Mouse (Mus musculus): ENCODE data around the gene Adh4. TPM values are rescaled to one million over a fixed set of nuclear protein-coding genes. Genes with fewer than 3 reads are reported as not detected.
"Not testable (repeated sequence)": the region's sequence is repeated elsewhere in the genome, so short reads cannot be mapped to it uniquely, and the experiment has no call there.

Adh4 gene
- polyA plus RNA-seq, 1 experiment from 2014 or later: not detected

- no peak overlapping the region for H3K4me3 ChIP-seq
- H3K27me3 ChIP-seq (replicated peaks): no peaks in the 10 kb centered on the region
- WGBS: 92% methylated on average over 10 of the region's 10 CpGs
- H3K4me2 ChIP-seq: no peak overlapping the region
- H3K27ac ChIP-seq: no peak overlapping the region
- H3K36me3 ChIP-seq (replicated peaks): peaks cover 24% of the 10 kb centered on the region
- no peaks in the 10 kb centered on the region for H3K9me3 ChIP-seq
- H3K4me1 ChIP-seq: no peaks in the 10 kb centered on the region
- 0 out of 2 replicates have a peak, but pooled peaks have one; percentile 21 for ATAC-seq (replicated peaks)
- no peak overlapping the region for H3K9ac ChIP-seq
These were observed 36.9 kb downstream of the Adh4 start for GRCm38 (mm10) chr3:138452169-138452568.

DNA sequence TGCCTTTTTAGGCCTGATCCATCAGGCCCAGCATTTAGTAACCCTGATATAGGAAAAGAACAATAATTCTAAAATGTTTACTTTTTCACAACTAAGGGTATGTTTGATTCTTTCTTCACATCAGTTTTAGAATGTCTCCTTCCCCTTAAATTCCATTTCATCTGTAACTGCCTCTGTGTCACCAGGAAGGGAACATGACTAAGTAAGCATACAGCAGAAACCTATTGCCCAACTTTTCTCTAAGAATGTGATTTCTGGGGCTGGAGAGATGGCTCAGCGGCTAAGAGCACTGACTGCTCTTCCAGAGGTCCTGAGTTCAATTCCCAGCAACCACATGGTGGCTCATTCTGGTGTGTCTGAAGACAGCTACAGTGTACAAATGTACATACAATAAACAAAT, 39.0 kb downstream of the Adh4 start:
- peaks cover 42% of the 10 kb centered on the region for H3K36me3 ChIP-seq (replicated peaks)
- H3K4me3 ChIP-seq: no peak overlapping the region

DNA sequence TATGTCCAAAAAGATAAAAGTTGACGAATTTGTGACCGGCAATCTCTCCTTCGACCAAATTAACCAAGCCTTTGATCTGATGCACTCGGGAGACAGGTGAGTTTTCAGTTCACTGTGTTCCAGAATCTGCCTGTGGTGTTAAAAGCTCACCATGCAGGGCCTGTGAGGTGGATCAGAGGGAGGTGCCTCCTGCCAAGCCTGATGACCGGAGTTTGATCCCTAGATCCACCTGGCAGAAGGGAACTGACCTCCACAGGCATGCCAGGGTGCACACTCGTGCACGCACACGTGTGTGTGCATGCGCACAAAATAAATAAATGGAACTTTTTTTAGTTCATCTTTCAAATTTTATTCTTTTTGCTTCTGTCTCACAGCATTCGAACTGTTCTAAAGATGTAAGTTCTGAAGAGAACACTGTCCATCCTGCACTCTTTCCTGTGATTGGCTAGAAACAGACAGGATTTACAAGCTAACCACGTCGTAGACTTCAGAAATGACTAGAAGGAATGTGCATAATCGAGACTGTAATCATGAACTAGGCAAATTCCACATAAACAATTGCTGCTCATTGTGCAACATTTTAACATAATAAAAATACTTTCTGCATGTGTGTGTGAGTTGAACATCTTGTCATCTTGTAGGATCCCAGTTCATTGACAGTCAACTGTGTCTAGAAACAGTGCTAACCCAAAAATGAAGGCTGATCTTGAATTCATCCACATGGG, 39.6 kb downstream of the Adh4 start:
- Histone ChIP-seq H3K4me2 (no peak overlapping the region), H3K9ac (no peak overlapping the region), H3K9me3 (no peaks in the 10 kb centered on the region), H3K4me3 (no peak overlapping the region), H3K36me3 (replicated peaks) (peaks cover 47% of the 10 kb centered on the region), H3K27ac (no peak overlapping the region), H3K27me3 (replicated peaks) (no peaks in the 10 kb centered on the region), H3K4me1 (no peaks in the 10 kb centered on the region)
- 94% methylated on average over 13 of the region's 13 CpGs for WGBS
- ATAC-seq (replicated peaks): no peak

More for the DNA sequence above, 39.0 kb downstream of the Adh4 start:
- no peak overlapping the region for H3K4me2 ChIP-seq
- 87% methylated on average over 1 of the region's 1 CpGs for WGBS
- ATAC-seq (replicated peaks): no peak
- no peaks in the 10 kb centered on the region for H3K9me3 ChIP-seq
- no peaks in the 10 kb centered on the region for H3K27me3 ChIP-seq (replicated peaks)
- no peak overlapping the region for H3K27ac ChIP-seq
- H3K4me1 ChIP-seq: no peaks in the 10 kb centered on the region
- no peak overlapping the region for H3K9ac ChIP-seq

- WGBS: 98% methylated on average over 3 of the region's 3 CpGs
- Histone ChIP-seq H3K4me1 (no peaks in the 10 kb centered on the region), H3K4me3 (no peak overlapping the region), H3K36me3 (replicated peaks) (peaks cover 41% of the 10 kb centered on the region), H3K27ac (no peak overlapping the region), H3K9ac (no peak overlapping the region), H3K27me3 (replicated peaks) (no peaks in the 10 kb centered on the region), H3K4me2 (no peak overlapping the region), H3K9me3 (no peaks in the 10 kb centered on the region)
- ATAC-seq (replicated peaks): no peak
These were observed 43.2 kb downstream of the Adh4 start for GRCm38 (mm10) chr3:138458441-138458840.

DNA sequence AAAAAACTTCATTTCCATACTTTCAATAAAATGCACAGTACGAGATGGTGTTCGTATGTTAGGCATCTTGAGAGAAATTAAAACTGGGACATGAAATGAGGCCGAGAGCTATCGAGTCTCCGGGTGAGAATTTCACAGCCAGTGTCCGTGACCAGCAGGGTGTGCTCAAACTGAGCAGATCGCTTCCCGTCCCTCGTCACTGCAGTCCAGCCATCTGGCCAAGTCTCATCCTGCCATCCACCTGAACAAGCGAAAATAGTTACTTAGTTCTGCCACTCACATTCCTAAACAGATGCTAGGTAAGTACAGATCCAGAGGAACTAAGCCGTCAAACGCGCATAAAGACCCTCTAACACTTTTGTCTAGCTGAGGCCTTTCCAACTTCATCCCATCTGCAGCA, 45.0 kb downstream of the Adh4 start:
- no peak overlapping the region for H3K9ac ChIP-seq
- H3K4me1 ChIP-seq: no peaks in the 10 kb centered on the region
- no peaks in the 10 kb centered on the region for H3K27me3 ChIP-seq (replicated peaks)
- no peaks in the 10 kb centered on the region for H3K9me3 ChIP-seq
- no peak for ATAC-seq (replicated peaks)
- H3K27ac ChIP-seq: no peak overlapping the region
- H3K36me3 ChIP-seq (replicated peaks): peaks cover 42% of the 10 kb centered on the region
- WGBS: 84% methylated on average over 13 of the region's 13 CpGs
- H3K4me2 ChIP-seq: no peak overlapping the region
- H3K4me3 ChIP-seq: no peak overlapping the region

- Histone ChIP-seq H3K4me1 (no peaks in the 10 kb centered on the region), H3K4me2 (no peak overlapping the region), H3K9me3 (no peaks in the 10 kb centered on the region), H3K36me3 (replicated peaks) (peaks cover 49% of the 10 kb centered on the region), H3K9ac (no peak overlapping the region), H3K4me3 (no peak overlapping the region), H3K27me3 (replicated peaks) (no peaks in the 10 kb centered on the region), H3K27ac (no peak overlapping the region)
- no peak for ATAC-seq (replicated peaks)
- WGBS: 76% methylated on average over 3 of the region's 3 CpGs
These were observed 46.6 kb downstream of the Adh4 start for GRCm38 (mm10) chr3:138461832-138462231.

GRCm38 (mm10) chr3:138463137-138463536, 47.9 kb downstream of the Adh4 start:
- 86% methylated on average over 2 of the region's 2 CpGs for WGBS

DNA sequence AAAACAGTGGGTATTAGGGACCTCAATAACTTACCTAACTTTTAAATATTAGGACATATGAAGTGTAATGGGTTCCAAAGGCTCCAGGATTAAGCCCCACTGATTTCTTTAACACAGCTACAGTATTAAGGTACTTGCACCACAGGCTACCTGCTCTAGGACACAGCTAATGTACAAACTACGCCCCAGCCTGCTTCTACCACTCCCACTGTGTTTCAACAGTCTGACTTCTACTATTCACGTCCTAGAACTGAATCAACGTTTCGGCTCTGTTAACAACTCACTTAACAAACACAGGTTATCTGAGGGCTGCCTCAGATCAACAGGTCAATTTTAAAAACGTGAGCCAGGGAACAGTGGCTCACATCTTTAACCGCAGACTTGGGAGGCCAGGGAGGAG, 48.5 kb downstream of the Adh4 start:
- Histone ChIP-seq H3K9ac (no peak overlapping the region), H3K27me3 (replicated peaks) (no peaks in the 10 kb centered on the region), H3K4me3 (no peak overlapping the region), H3K4me2 (no peak overlapping the region), H3K27ac (no peak overlapping the region), H3K9me3 (no peaks in the 10 kb centered on the region), H3K4me1 (no peaks in the 10 kb centered on the region), H3K36me3 (replicated peaks) (peaks cover 40% of the 10 kb centered on the region)
- WGBS: 88% methylated on average over 6 of the region's 6 CpGs
- ATAC-seq (replicated peaks): no peak

More at GRCm38 (mm10) chr3:138463137-138463536, 47.9 kb downstream of the Adh4 start:
- H3K27ac ChIP-seq: no peak overlapping the region
- no peaks in the 10 kb centered on the region for H3K9me3 ChIP-seq
- H3K4me3 ChIP-seq: no peak overlapping the region
- no peaks in the 10 kb centered on the region for H3K4me1 ChIP-seq
- ATAC-seq (replicated peaks): peak; percentile 70; the same call in 1 of the 2 replicates
- no peaks in the 10 kb centered on the region for H3K27me3 ChIP-seq (replicated peaks)
- H3K4me2 ChIP-seq: no peak overlapping the region
- peaks cover 41% of the 10 kb centered on the region for H3K36me3 ChIP-seq (replicated peaks)
- no peak overlapping the region for H3K9ac ChIP-seq

DNA sequence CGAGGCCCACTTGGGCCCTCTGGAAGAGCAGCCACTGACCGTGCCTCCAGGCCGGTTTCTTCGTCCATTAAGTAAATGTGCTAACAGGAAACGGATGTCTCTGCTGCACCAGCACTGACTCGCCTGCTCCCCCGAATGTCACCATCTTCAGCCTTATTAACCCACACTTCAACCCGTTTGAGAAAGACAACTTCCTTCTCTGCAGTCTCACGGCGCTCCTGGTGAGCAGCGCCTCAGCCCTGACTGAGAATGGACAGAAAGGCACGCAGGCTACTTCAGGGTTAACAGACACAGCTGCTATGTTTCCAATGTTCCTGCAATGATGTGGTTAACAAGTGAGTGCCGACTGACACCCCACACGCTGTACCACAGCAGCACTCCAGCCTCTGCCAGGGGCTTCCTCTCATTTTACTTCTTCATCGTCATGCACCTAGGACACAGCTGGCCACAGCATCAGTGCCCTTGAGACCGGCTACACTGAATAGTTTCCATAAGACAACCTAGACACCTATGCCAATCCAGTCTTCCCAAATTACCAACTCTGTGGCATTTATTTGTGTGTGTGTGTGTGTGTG, 49.4 kb downstream of the Adh4 start:
- Histone ChIP-seq H3K4me2 (no peak overlapping the region), H3K9ac (no peak overlapping the region), H3K4me3 (no peak overlapping the region), H3K36me3 (replicated peaks) (peaks cover 35% of the 10 kb centered on the region), H3K4me1 (no peaks in the 10 kb centered on the region), H3K27ac (no peak overlapping the region), H3K27me3 (replicated peaks) (no peaks in the 10 kb centered on the region), H3K9me3 (no peaks in the 10 kb centered on the region)
- no peak for ATAC-seq (replicated peaks)
- 87% methylated on average over 16 of the region's 16 CpGs for WGBS

GRCm38 (mm10) chr3:138466656-138467055, 51.4 kb downstream of the Adh4 start:
- 90% methylated on average over 1 of the region's 1 CpGs for WGBS
- not testable (repeated sequence) for H3K27me3 ChIP-seq (replicated peaks)

GRCm38 (mm10) chr3:138471066-138471465, 55.8 kb downstream of the Adh4 start:
- Histone ChIP-seq H3K9me3 (no peaks in the 10 kb centered on the region), H3K36me3 (replicated peaks) (peaks cover 19% of the 10 kb centered on the region), H3K27ac (no peak overlapping the region), H3K4me2 (no peak overlapping the region), H3K27me3 (replicated peaks) (no peaks in the 10 kb centered on the region), H3K4me1 (no peaks in the 10 kb centered on the region), H3K4me3 (no peak overlapping the region), H3K9ac (no peak overlapping the region)
- ATAC-seq (replicated peaks): no peak
- WGBS: 90% methylated on average over 3 of the region's 3 CpGs

More at GRCm38 (mm10) chr3:138466656-138467055, 51.4 kb downstream of the Adh4 start:
- H3K4me3 ChIP-seq; H3K9me3 ChIP-seq; ATAC-seq (replicated peaks); H3K4me1 ChIP-seq; H3K27ac ChIP-seq; H3K9ac ChIP-seq; H3K4me2 ChIP-seq: not testable (repeated sequence)
- peaks cover 26% of the 10 kb centered on the region for H3K36me3 ChIP-seq (replicated peaks)

- Histone ChIP-seq H3K4me3 (no peak overlapping the region), H3K27me3 (replicated peaks) (no peaks in the 10 kb centered on the region), H3K27ac (no peak overlapping the region), H3K9me3 (no peaks in the 10 kb centered on the region), H3K4me1 (no peaks in the 10 kb centered on the region), H3K4me2 (no peak overlapping the region), H3K36me3 (replicated peaks) (peaks cover 7% of the 10 kb centered on the region; the same call in 1 of the 2 replicates), H3K9ac (no peak overlapping the region)
- 95% methylated on average over 8 of the region's 8 CpGs for WGBS
- ATAC-seq (replicated peaks): no peak
These were observed 64.2 kb downstream of the Adh4 start for GRCm38 (mm10) chr3:138479489-138479888.
